9 mouse cellular contexts compared by ENCODE assay signal in genomic region chr5:147055572-147056245, GRCm38 (mm10). TPM values are rescaled to one million over a fixed set of nuclear protein-coding genes. Genes with fewer than 3 reads are reported as not detected.
DNase-seq lines count a peak whose midpoint lies in the region.
"Had no signal": no experiment of that assay in that cellular context is flagged by ENCODE, and none has a peak within 500 bp of the region (broad histone marks: within the 10 kb centered on the region; RNA-seq: fewer than 3 reads in every experiment).

No protein-coding gene starts in this region.

- DNase-seq in layer of hippocampus, adult 9-11 months = peak; percentile 52
- DNase-seq in layer of hippocampus, postnatal 36 days = no peak
- DNase-seq in right cerebral cortex, postnatal 25 days = peak; percentile 73
- DNase-seq in right cerebral cortex, postnatal 14 days = no peak
- peak; percentile 48 for DNase-seq in adipocyte (ENCODE audit: low spot score)
- no peak for DNase-seq in adrenal gland, postnatal 36 days
- no peak for DNase-seq in cerebellum, adult 8-10 months
- DNase-seq: kidney, adult 8-10 months; lung, adult 2 months had no signal

RNA-seq across cellular contexts. Expression of gene Lnx2, which starts 20.7 kb away (rescaled TPM):
- 1 to 10 TPM; 5.6 to 6.2 TPM for total RNA-seq in layer of hippocampus, postnatal 36 days (2021)
- 10 to 100 TPM; 11.8 to 17.3 TPM for total RNA-seq in adrenal gland, postnatal 36 days (2021)

RNA-seq across cellular contexts. Expression of gene Polr1d, which starts 21.1 kb away (rescaled TPM):
- total RNA-seq in layer of hippocampus, postnatal 36 days (2021) = 10 to 100 TPM; 64.7 to 68.5 TPM
- total RNA-seq in adrenal gland, postnatal 36 days (2021) = 100 to 1,000 TPM; 127 to 139 TPM

Comparison
In these comparisons a context has a peak if more than half of its experiments do, and no peak if none do; other contexts are left out.
1. DNase-seq: peak in layer of hippocampus, adult 9-11 months (single experiment), right cerebral cortex, postnatal 25 days (single experiment) and adipocyte (single experiment); none in layer of hippocampus, postnatal 36 days (0 of 2), right cerebral cortex, postnatal 14 days (single experiment), adrenal gland, postnatal 36 days (0 of 2) and cerebellum, adult 8-10 months (single experiment).